Mouse (Mus musculus) heart, embryonic 12.5 days (tissue): ENCODE results near the gene Gm9903. TPM values are rescaled to one million over a fixed set of nuclear protein-coding genes. Genes with fewer than 3 reads are reported as not detected.

Experiments used
- ATAC-seq: fragments of 200-750 bp; cut with Nextera tagmentation; 2 replicates; pipeline ENCODE4 v1.8.0; 2017; ENCODE audit warnings: moderate TSS enrichment, moderate library complexity; ENCODE audit not compliant: insufficient number of reproducible peaks, low FRiP score
- H3K27ac ChIP-seq: fragments of 300-500 bp; sonication (generic); 2 replicates; pipeline ENCODE4 v1.5.1; 2016; ENCODE audit warnings: mild to moderate bottlenecking, moderate library complexity; ENCODE audit not compliant: poor library complexity, severe bottlenecking
- H3K27me3 ChIP-seq: fragments of 300-500 bp; sonication (generic); replicated peaks from 2 replicates; pipeline ENCODE4 v1.6.1; 2016; ENCODE audit warnings: mild to moderate bottlenecking, moderate library complexity
- H3K36me3 ChIP-seq: fragments of 300-500 bp; sonication (generic); 2 replicates; pipeline ENCODE4 v1.6.1; 2016; ENCODE audit warnings: mild to moderate bottlenecking, moderate library complexity
- H3K4me1 ChIP-seq: fragments of 300-500 bp; sonication (generic); replicated peaks from 2 replicates; pipeline ENCODE4 v1.6.1; 2016; ENCODE audit warnings: mild to moderate bottlenecking
- H3K4me2 ChIP-seq: fragments of 300-500 bp; sonication (generic); 2 replicates; pipeline ENCODE4 v1.6.1; 2016; ENCODE audit warnings: mild to moderate bottlenecking, moderate library complexity
- H3K4me3 ChIP-seq: fragments of 300-500 bp; sonication (generic); 2 replicates; pipeline ENCODE4 v1.5.1; 2016; ENCODE audit warnings: mild to moderate bottlenecking
- H3K9ac ChIP-seq: fragments of 300-500 bp; sonication (generic); 2 replicates; pipeline ENCODE4 v1.6.1; 2016; ENCODE audit warnings: mild to moderate bottlenecking, moderate library complexity
- H3K9me3 ChIP-seq: fragments of 300-500 bp; sonication (generic); replicated peaks from 2 replicates; pipeline ENCODE4 v1.6.1; 2016; ENCODE audit warnings: mild to moderate bottlenecking, moderate library complexity
- WGBS: fragments of 180-500 bp; shearing (Covaris S2); methylation state at CpG from one replicate; pipeline ENCODE4 v1.1.7; 2016; 5-methylcytosine and 5-hydroxymethylcytosine counted together
- polyA plus RNA-seq: library from polyadenylated mRNA; unstranded; fragments of >200 nt; fragmentation: Nextera tagmentation; extraction: Ambion mirVana; gene quantifications from 2 replicates; pipeline ENCODE4 v1.2.1, GENCODE M21; 2016

Gene Gm9903
- polyA plus RNA-seq = 0.73 and 1.0 TPM in 2 replicates

GRCm38 (mm10) chr5:33629301-33629987 lies at the start of gene Gm9903, which contains the start of gene Fam53a:
TSS of gene Gm9903 (plus strand) at chr5:33629925.
TSS of gene Fam53a (minus strand) at chr5:33629635.
- Histone ChIP-seq H3K4me3 (peak within 1 kb of the TSS; percentile 64), H3K9ac (peak within 1 kb of the TSS; percentile 76), H3K4me2 (peak within 1 kb of the TSS; percentile 80), H3K4me1 (peaks cover 25% of the 10 kb centered on the region), H3K36me3 (peaks cover under 1% of the 10 kb centered on the region; the same call in 1 of the 2 replicates), H3K27ac (peak within 1 kb of the TSS; percentile 94), H3K9me3 (no peaks in the 10 kb centered on the region), H3K27me3 (no peaks in the 10 kb centered on the region)
- peak; percentile 97 for ATAC-seq
- WGBS = under 1% methylated on average over 92 of the region's 99 CpGs

- Histone ChIP-seq H3K4me1 (0 out of 2 replicates have a peak, but pooled peaks cover 4% of the 10 kb centered on the region), H3K9me3 (no peaks in the 10 kb centered on the region), H3K36me3 (no peaks in the 10 kb centered on the region), H3K9ac (no peak overlapping the region), H3K4me2 (no peak overlapping the region), H3K4me3 (no peak overlapping the region), H3K27ac (no peak overlapping the region), H3K27me3 (no peaks in the 10 kb centered on the region)
- 79% methylated on average over 1 of the region's 1 CpGs for WGBS
- no peak for ATAC-seq
These were observed 49.4 kb upstream of the Gm9903 start for GRCm38 (mm10) chr5:33580336-33580735.

GRCm38 (mm10) chr5:33587498-33588058 lies 42.1 kb upstream of the Gm9903 start:
- H3K27me3 ChIP-seq = peaks cover 6% of the 10 kb centered on the region; the same call in 1 of the 2 replicates
- no peaks in the 10 kb centered on the region for H3K4me1 ChIP-seq
- H3K9ac ChIP-seq = no peak overlapping the region
- 68% methylated on average over 18 of the region's 18 CpGs for WGBS
- H3K27ac ChIP-seq = no peak overlapping the region
- no peaks in the 10 kb centered on the region for H3K36me3 ChIP-seq
- no peak overlapping the region for H3K4me2 ChIP-seq
- no peaks in the 10 kb centered on the region for H3K9me3 ChIP-seq
- ATAC-seq = no peak
- H3K4me3 ChIP-seq = no peak overlapping the region

GRCm38 (mm10) chr5:33588066-33588465 lies 41.7 kb upstream of the Gm9903 start:
- ATAC-seq = no peak
- no peak overlapping the region for H3K4me3 ChIP-seq
- H3K36me3 ChIP-seq = no peaks in the 10 kb centered on the region
- peaks cover 6% of the 10 kb centered on the region; the same call in 1 of the 2 replicates for H3K27me3 ChIP-seq
- H3K4me2 ChIP-seq = no peak overlapping the region
- H3K9me3 ChIP-seq = no peaks in the 10 kb centered on the region
- no peak overlapping the region for H3K27ac ChIP-seq
- no peaks in the 10 kb centered on the region for H3K4me1 ChIP-seq
- H3K9ac ChIP-seq = no peak overlapping the region
- 76% methylated on average over 3 of the region's 3 CpGs for WGBS

- whole genome bisulfite sequencing = 67% methylated on average over 5 of the region's 5 CpGs
These were observed 40.4 kb upstream of the Gm9903 start for GRCm38 (mm10) chr5:33589221-33589888.

GRCm38 (mm10) chr5:33593620-33594019 lies 36.1 kb upstream of the Gm9903 start:
- peaks cover 11% of the 10 kb centered on the region; the same call in 1 of the 2 replicates for H3K36me3 ChIP-seq
- no peak for ATAC-seq
- no peak overlapping the region for H3K9ac ChIP-seq
- H3K27ac ChIP-seq = no peak overlapping the region
- 37% methylated on average over 2 of the region's 2 CpGs for WGBS
- no peak overlapping the region for H3K4me3 ChIP-seq
- H3K4me1 ChIP-seq = no peaks in the 10 kb centered on the region
- peaks cover 3% of the 10 kb centered on the region; the same call in 1 of the 2 replicates for H3K27me3 ChIP-seq
- H3K4me2 ChIP-seq = no peak overlapping the region
- H3K9me3 ChIP-seq = no peaks in the 10 kb centered on the region

More at GRCm38 (mm10) chr5:33589221-33589888, 40.4 kb upstream of the Gm9903 start:
- no peak overlapping the region for H3K4me3 ChIP-seq
- H3K9ac ChIP-seq = no peak overlapping the region
- H3K36me3 ChIP-seq = no peaks in the 10 kb centered on the region
- no peak overlapping the region for H3K27ac ChIP-seq
- peak; percentile 60 for ATAC-seq
- no peak overlapping the region for H3K4me2 ChIP-seq
- H3K27me3 ChIP-seq = peaks cover 6% of the 10 kb centered on the region; the same call in 1 of the 2 replicates
- H3K4me1 ChIP-seq = no peaks in the 10 kb centered on the region
- no peaks in the 10 kb centered on the region for H3K9me3 ChIP-seq

- H3K27me3 ChIP-seq = no peaks in the 10 kb centered on the region
- 78% methylated on average over 5 of the region's 5 CpGs for WGBS
- no peak overlapping the region for H3K4me3 ChIP-seq
- H3K9ac ChIP-seq = no peak overlapping the region
- no peak overlapping the region for H3K4me2 ChIP-seq
- no peak overlapping the region for H3K27ac ChIP-seq
- no peaks in the 10 kb centered on the region for H3K9me3 ChIP-seq
- ATAC-seq = no peak
- H3K4me1 ChIP-seq = no peaks in the 10 kb centered on the region
- peaks cover 62% of the 10 kb centered on the region for H3K36me3 ChIP-seq
These were observed 24.4 kb upstream of the Gm9903 start for GRCm38 (mm10) chr5:33605314-33605713.

GRCm38 (mm10) chr5:33606631-33607030 lies 23.1 kb upstream of the Gm9903 start:
- Histone ChIP-seq H3K4me1 (no peaks in the 10 kb centered on the region), H3K9me3 (no peaks in the 10 kb centered on the region), H3K4me3 (no peak overlapping the region), H3K36me3 (peaks cover 59% of the 10 kb centered on the region), H3K27me3 (no peaks in the 10 kb centered on the region), H3K27ac (no peak overlapping the region), H3K9ac (no peak overlapping the region), H3K4me2 (no peak overlapping the region)
- no peak for ATAC-seq
- 83% methylated on average over 7 of the region's 7 CpGs for WGBS

GRCm38 (mm10) chr5:33607434-33607833 lies 22.3 kb upstream of the Gm9903 start:
- WGBS = 96% methylated on average over 15 of the region's 15 CpGs
- Histone ChIP-seq H3K36me3 (peaks cover 61% of the 10 kb centered on the region), H3K9me3 (no peaks in the 10 kb centered on the region), H3K4me2 (no peak overlapping the region), H3K9ac (no peak overlapping the region), H3K4me1 (no peaks in the 10 kb centered on the region), H3K4me3 (no peak overlapping the region), H3K27ac (no peak overlapping the region), H3K27me3 (no peaks in the 10 kb centered on the region)
- no peak for ATAC-seq

GRCm38 (mm10) chr5:33609226-33609625 lies 20.5 kb upstream of the Gm9903 start:
- Histone ChIP-seq H3K27me3 (no peaks in the 10 kb centered on the region), H3K36me3 (peaks cover 65% of the 10 kb centered on the region), H3K4me3 (no peak overlapping the region), H3K27ac (no peak overlapping the region), H3K9ac (no peak overlapping the region), H3K9me3 (no peaks in the 10 kb centered on the region), H3K4me2 (no peak overlapping the region), H3K4me1 (no peaks in the 10 kb centered on the region)
- WGBS = 86% methylated on average over 1 of the region's 1 CpGs
- ATAC-seq = no peak

- H3K4me2 ChIP-seq = no peak overlapping the region
- no peak overlapping the region for H3K9ac ChIP-seq
- H3K27ac ChIP-seq = no peak overlapping the region
- no peaks in the 10 kb centered on the region for H3K27me3 ChIP-seq
- no peak overlapping the region for H3K4me3 ChIP-seq
- WGBS = 81% methylated on average over 1 of the region's 1 CpGs
- H3K4me1 ChIP-seq = peaks cover 5% of the 10 kb centered on the region; the same call in 1 of the 2 replicates
- ATAC-seq = no peak
- H3K9me3 ChIP-seq = no peaks in the 10 kb centered on the region
- H3K36me3 ChIP-seq = peaks cover 58% of the 10 kb centered on the region
These were observed 17.9 kb upstream of the Gm9903 start for GRCm38 (mm10) chr5:33611795-33612194.
